Mouse (Mus musculus) testis, adult 2 months (tissue): Measurements from ENCODE around the gene Epb41l3. TPM values are rescaled to one million over a fixed set of nuclear protein-coding genes. Genes with fewer than 3 reads are reported as not detected.
A peak's percentile ranks its signal among the peaks of the same experiment; 100 is the strongest.

Experiments
- H3K27ac ChIP-seq: fragments of 200-500 bp; 2 replicates; pipeline ENCODE4 v1.5.1; 2012; ENCODE audit warnings: low read depth, low read length; ENCODE audit not compliant: control insufficient read depth, insufficient read depth
- H3K27me3 ChIP-seq: fragments of 200-500 bp; 2 replicates; pipeline ENCODE4 v1.6.1; 2012; ENCODE audit warnings: mild to moderate bottlenecking, low read length, moderate library complexity; ENCODE audit not compliant: control insufficient read depth, insufficient read depth
- H3K36me3 ChIP-seq: fragments of 200-500 bp; 2 replicates; pipeline ENCODE4 v1.6.1; 2012; ENCODE audit warnings: mild to moderate bottlenecking, low read length; ENCODE audit not compliant: control insufficient read depth, insufficient read depth
- H3K4me1 ChIP-seq: fragments of 200-500 bp; 2 replicates; pipeline ENCODE4 v1.6.1; 2012; ENCODE audit warnings: low read length; ENCODE audit not compliant: control insufficient read depth, insufficient read depth
- H3K4me3 ChIP-seq: fragments of 200-500 bp; 2 replicates; pipeline ENCODE4 v1.5.1; 2012; ENCODE audit warnings: low read depth, mild to moderate bottlenecking, low read length, moderate library complexity, mixed read lengths; ENCODE audit not compliant: control insufficient read depth
- CTCF ChIP-seq: fragments of 200-500 bp; IDR thresholded peaks from 2 replicates; pipeline ENCODE4 v1.5.1; 2012; ENCODE audit warnings: low read depth, mild to moderate bottlenecking, inconsistent platforms, low read length, moderate library complexity; ENCODE audit not compliant: control insufficient read depth, insufficient read depth, insufficient replicate concordance
- POLR2A ChIP-seq: fragments of 200-500 bp; IDR thresholded peaks from 2 replicates; pipeline ENCODE4 v1.6.1; 2012; ENCODE audit warnings: low read depth, mild to moderate bottlenecking, inconsistent platforms, low read length, moderate library complexity; ENCODE audit not compliant: control insufficient read depth
- polyA plus RNA-seq: library from polyadenylated mRNA; depleted of rRNA; stranded (reverse); fragments of >200 nt; gene quantifications from 2 replicates; pipeline ENCODE4 v1.2.3, GENCODE M21; 2012

Epb41l3 gene
- polyA plus RNA-seq, 1 experiment = 46.7 TPM

- Histone ChIP-seq H3K4me3 (no peak overlapping the region), H3K4me1 (no peaks in the 10 kb centered on the region), H3K36me3 (no peaks in the 10 kb centered on the region), H3K27ac (no peak overlapping the region), H3K27me3 (no peaks in the 10 kb centered on the region)
- TF ChIP-seq POLR2A (no peak), CTCF (no peak)
Measured at GRCm38 (mm10) chr17:69151281-69151680, 75.8 kb downstream of the Epb41l3 start.

GRCm38 (mm10) chr17:69155034-69155433, 79.6 kb downstream of the Epb41l3 start:
- no peaks in the 10 kb centered on the region for H3K36me3 ChIP-seq
- H3K4me3 ChIP-seq = no peak overlapping the region
- no peak for TF ChIP-seq CTCF
- TF ChIP-seq POLR2A = no peak
- H3K4me1 ChIP-seq = no peaks in the 10 kb centered on the region
- no peak overlapping the region for H3K27ac ChIP-seq
- H3K27me3 ChIP-seq = no peaks in the 10 kb centered on the region

- TF ChIP-seq CTCF = no peak
- TF ChIP-seq POLR2A = no peak
- Histone ChIP-seq H3K36me3 (no peaks in the 10 kb centered on the region), H3K4me3 (peak overlapping the region; percentile 34), H3K4me1 (no peaks in the 10 kb centered on the region), H3K27ac (no peak overlapping the region), H3K27me3 (no peaks in the 10 kb centered on the region)
Measured at GRCm38 (mm10) chr17:69156522-69157100, 81.1 kb downstream of the Epb41l3 start.

- Histone ChIP-seq H3K27me3 (no peaks in the 10 kb centered on the region), H3K4me3 (peak overlapping the region; percentile 34), H3K36me3 (no peaks in the 10 kb centered on the region), H3K4me1 (no peaks in the 10 kb centered on the region), H3K27ac (no peak overlapping the region)
- no peak for TF ChIP-seq POLR2A
- no peak for TF ChIP-seq CTCF
Measured at GRCm38 (mm10) chr17:69157101-69157808, 81.8 kb downstream of the Epb41l3 start.

GRCm38 (mm10) chr17:69157809-69158185, 82.3 kb downstream of the Epb41l3 start:
- no peak for TF ChIP-seq POLR2A
- TF ChIP-seq CTCF = no peak
- Histone ChIP-seq H3K4me3 (peak overlapping the region; percentile 5; the same call in 1 of the 2 replicates), H3K27me3 (no peaks in the 10 kb centered on the region), H3K36me3 (no peaks in the 10 kb centered on the region), H3K4me1 (no peaks in the 10 kb centered on the region), H3K27ac (no peak overlapping the region)

GRCm38 (mm10) chr17:69158690-69159089, 83.2 kb downstream of the Epb41l3 start:
- Histone ChIP-seq H3K27me3 (no peaks in the 10 kb centered on the region), H3K4me1 (no peaks in the 10 kb centered on the region), H3K36me3 (no peaks in the 10 kb centered on the region), H3K4me3 (peak overlapping the region; percentile 40; the same call in 1 of the 2 replicates), H3K27ac (no peak overlapping the region)
- TF ChIP-seq CTCF = no peak
- no peak for TF ChIP-seq POLR2A

- Histone ChIP-seq H3K36me3 (no peaks in the 10 kb centered on the region), H3K4me3 (no peak overlapping the region), H3K27me3 (no peaks in the 10 kb centered on the region), H3K27ac (no peak overlapping the region), H3K4me1 (no peaks in the 10 kb centered on the region)
- no peak for TF ChIP-seq POLR2A
- no peak for TF ChIP-seq CTCF
Measured at GRCm38 (mm10) chr17:69162731-69163130, 87.2 kb downstream of the Epb41l3 start.
